Mouse (Mus musculus) layer of hippocampus, postnatal 25 days (tissue): ENCODE data around the gene Cenpb. TPM values are rescaled to one million over a fixed set of nuclear protein-coding genes. Genes with fewer than 3 reads are reported as not detected.
"Not testable (repeated sequence)": the region's sequence is repeated elsewhere in the genome, so short reads cannot be mapped to it uniquely, and the experiment has no call there.

Source experiments
- DNase-seq, 2 experiments: peaks; one replicate each; pipeline ENCODE4 v3.0.0; 2022; ENCODE audit warnings: mixed read lengths in 2 of 2, low spot score in 1 of 2; ENCODE audit errors: extremely low spot score in 1 of 2
- total RNA-seq, 2 experiments: library from RNA; stranded (reverse); gene quantifications; 2 replicates each; pipeline ENCODE4 v1.2.3; 2021

Cenpb gene
- total RNA-seq, result 10 to 100 TPM; 84.8 to 92.4 TPM

GRCm38 (mm10) chr2:131179990-131180587, at the start of gene Cenpb:
Gene Cenpb, minus strand, starts transcription at chr2:131180067.
- peak; percentile 75 to 77 for DNase-seq

DNA sequence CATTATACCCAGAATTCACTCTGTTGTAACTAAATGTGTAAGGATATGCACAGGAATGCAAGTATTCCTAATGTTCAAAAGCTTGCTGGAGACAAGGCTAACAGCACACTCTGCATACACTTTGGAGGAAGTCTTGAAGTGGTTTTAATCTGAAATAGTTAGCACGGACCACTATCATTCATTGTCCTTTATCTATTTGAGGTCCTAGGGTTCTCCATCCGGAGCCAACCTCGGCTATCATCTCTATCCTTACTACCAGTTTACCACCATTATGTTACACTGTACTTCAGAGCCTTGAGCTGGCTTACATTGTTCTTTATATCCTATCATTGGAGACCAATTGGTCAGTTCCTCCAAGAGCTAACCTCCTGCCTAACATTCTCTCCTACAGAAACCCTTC, 47.4 kb upstream of the Cenpb start:
- no peak for DNase-seq

- not testable (repeated sequence) for DNase-seq
Observed at GRCm38 (mm10) chr2:131226669-131227068, 46.8 kb upstream of the Cenpb start.

- no peak for DNase-seq
Observed at GRCm38 (mm10) chr2:131225178-131225577, 45.3 kb upstream of the Cenpb start.

DNA sequence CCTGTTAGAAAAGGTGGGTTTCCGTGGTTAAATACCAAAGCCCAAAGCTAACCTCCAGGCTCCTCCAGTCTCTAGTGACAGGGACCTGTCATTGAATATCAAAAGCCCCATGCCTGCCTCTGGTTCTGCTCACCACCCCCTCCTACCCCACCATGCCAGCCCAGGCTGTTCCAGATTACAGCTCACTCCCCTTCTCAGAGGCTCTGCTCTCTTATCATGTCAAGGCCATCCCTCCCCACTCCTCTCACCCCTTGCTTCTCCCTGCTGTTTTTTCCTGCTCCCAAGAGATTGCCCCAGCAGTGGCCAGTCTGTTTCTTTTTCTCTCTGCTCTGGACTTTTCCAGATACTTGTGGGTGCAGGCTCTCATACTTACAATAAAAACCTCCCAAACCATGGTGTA, 43.7 kb upstream of the Cenpb start:
- DNase-seq, result no peak

GRCm38 (mm10) chr2:131222562-131222961, 42.7 kb upstream of the Cenpb start:
- no peak for DNase-seq

GRCm38 (mm10) chr2:131221853-131222515, 42.1 kb upstream of the Cenpb start:
- DNase-seq, result no peak

- no peak for DNase-seq
Observed at GRCm38 (mm10) chr2:131220030-131220429, 40.2 kb upstream of the Cenpb start.

GRCm38 (mm10) chr2:131215941-131216858, 36.3 kb upstream of the Cenpb start:
- DNase-seq, result no peak

DNA sequence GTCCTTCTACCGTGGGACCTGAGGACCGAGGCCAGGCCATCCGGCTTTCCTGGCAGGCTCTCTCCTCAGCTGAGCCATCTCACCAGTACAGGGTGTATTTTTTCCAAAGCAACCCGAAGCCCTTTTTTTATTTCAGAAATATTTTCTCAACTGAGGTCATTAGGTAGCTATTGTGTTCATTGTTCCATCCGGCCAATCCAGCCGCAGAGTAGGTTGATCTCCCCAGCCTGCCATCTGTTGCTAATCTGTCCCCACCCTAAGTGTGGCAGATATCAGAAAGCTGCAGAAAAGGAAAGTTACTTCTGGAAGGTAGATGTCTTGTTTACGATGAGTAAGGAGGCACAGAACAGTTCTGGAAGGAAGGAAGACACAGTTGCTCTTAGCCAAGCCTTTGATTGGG, 33.9 kb upstream of the Cenpb start:
- DNase-seq, result no peak

GRCm38 (mm10) chr2:131211026-131211615, 31.3 kb upstream of the Cenpb start:
- DNase-seq, result no peak

GRCm38 (mm10) chr2:131209969-131210792, 30.3 kb upstream of the Cenpb start:
- DNase-seq, result peak; percentile 89 to 98

DNA sequence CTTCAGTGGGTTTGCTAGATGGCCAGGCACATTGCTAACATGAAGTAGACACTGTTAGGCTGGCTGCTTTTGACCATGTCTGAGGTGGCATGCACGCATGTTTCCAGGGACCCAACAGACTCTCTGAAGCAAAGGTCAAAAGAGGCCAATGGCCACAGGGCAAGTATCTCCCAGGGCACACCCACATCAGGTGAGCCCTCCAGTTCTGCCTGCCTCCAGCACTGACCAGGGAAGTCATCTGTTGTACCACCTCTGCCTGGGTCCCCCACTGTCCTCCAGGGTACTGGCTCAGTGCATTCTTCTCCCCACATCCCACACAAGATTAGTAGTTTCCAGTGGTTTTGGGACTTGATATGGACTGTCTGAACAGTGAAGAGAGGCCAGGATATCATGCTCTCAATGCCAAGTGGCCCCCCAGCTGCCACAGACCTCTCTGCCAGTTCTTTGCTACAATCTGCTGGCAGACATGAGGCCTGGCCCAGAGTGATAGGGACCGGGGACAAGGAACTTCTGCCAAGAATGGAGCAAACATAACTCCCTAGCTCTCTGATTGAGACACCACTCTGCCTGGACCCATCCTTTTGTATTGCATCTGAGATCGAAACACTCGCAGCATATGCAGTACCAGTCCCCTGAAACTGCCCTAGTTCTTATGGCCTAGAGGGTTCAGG, 29.4 kb upstream of the Cenpb start:
- DNase-seq, result no peak

DNA sequence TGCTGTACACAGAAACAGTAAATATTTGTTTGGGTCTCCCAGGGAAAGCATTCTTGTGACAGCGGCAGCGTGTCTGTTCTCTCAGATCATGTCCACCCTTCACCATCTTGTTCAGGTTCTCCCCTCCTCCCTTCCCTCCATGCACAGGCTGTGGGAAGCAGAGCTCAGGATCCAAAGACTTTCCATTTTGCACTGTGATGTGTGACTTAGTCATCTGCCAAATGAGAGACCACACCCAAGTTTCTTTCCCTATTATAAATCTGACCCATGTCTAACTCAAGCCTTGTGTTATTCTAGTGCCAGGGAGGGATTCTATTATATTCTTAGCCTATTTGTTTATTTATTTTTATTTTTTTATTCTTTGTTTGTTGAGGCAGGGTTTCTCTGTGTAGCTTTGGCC, 28.5 kb upstream of the Cenpb start:
- no peak for DNase-seq

DNA sequence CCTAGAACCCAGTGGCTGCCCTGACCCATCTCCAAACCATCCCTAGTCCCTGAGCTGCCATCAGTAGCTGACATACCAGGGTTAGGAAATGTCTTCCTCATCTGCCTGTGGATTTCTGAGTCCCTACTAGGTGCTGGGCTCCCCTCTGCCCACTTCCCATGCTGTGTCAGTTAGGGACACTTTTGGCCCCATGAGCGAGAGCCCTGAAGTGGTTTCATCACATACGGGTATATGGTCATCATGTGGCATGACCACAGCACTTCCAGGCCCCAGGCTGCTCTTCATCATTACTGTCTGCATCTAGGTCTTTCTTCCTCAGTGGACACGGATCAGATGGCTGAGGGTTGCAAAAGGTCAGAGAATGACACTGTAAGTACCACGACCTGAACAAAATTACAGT, 26.9 kb upstream of the Cenpb start, which contains the start of gene Ap5s1:
Gene Ap5s1 (plus strand): TSS at position 301 of the 400 bp plus-strand sequence.
- DNase-seq, result no peak

DNA sequence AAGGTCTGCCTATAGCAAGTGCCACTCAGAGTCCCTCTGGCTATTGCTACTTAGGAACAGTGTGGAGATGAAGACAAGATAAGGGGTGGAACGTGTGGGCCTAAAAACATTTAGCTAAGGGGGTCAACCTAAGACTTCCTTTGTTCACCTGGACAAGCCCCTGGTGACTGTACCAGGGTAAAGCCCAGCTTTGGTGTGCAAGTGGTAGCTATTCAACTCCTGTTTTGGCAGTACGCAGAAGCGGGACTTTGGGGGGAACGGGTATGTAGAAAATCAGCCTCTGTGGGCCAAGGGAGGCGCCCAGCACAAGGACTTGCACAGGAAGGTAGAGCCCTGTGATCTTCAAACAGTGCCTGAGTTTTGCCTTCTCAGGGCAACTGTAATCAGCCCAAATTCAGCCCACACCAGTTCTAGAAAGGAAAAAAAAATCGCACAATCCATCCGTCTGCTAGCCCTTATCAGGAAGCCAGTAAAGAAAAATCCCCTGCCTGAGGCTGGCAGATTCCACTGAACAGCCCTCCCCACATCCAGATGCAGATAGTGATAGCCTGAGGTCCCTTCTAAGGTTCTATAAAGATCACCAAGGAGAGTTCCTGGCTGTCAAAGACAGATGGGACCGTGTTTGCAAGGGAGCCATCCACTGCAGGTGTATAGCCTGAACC, 25.8 kb upstream of the Cenpb start:
- no peak for DNase-seq

- DNase-seq, result peak; percentile 60
Observed at GRCm38 (mm10) chr2:131204410-131204981, 24.6 kb upstream of the Cenpb start.

- DNase-seq, result no peak
Observed at GRCm38 (mm10) chr2:131203816-131204409, 24.0 kb upstream of the Cenpb start.
